Mouse (Mus musculus) neutrophil, adult 59 days (primary cell): Measurements from ENCODE around the gene Olfr767. TPM values are rescaled to one million over a fixed set of nuclear protein-coding genes. Genes with fewer than 3 reads are reported as not detected.

Experiments
- total RNA-seq, 2 experiments: library from RNA; stranded (reverse); gene quantifications; 1 replicate in 1 of 2; 2 replicates in 1 of 2; pipeline ENCODE4 v1.2.4; 2023

Gene Olfr767
- not detected for total RNA-seq

GRCm38 (mm10) chr10:129082810-129083209 lies at the start of gene Olfr767:
Gene Olfr767 (minus strand): TSS chr10:129082910.

GRCm38 (mm10) chr10:129117761-129118160 lies 35.1 kb upstream of the Olfr767 start, which contains the start of gene Olfr769:
Gene Olfr769 (minus strand): TSS chr10:129117861.

GRCm38 (mm10) chr10:129099275-129099674 lies 16.6 kb upstream of the Olfr767 start, which contains the start of gene Olfr768:
Gene Olfr768 (minus strand): TSS chr10:129099375.

GRCm38 (mm10) chr10:129068877-129069276 lies 13.8 kb downstream of the Olfr767 start, which contains the start of gene Olfr766-ps1:
Gene Olfr766-ps1 (minus strand): TSS chr10:129068977.

GRCm38 (mm10) chr10:129049898-129050297 lies 32.8 kb downstream of the Olfr767 start, which contains the start of gene Olfr765:
Gene Olfr765 (minus strand): TSS chr10:129049998.

GRCm38 (mm10) chr10:129039796-129040195 lies 42.9 kb downstream of the Olfr767 start, which contains the start of gene Olfr764-ps1:
Gene Olfr764-ps1 (minus strand): TSS chr10:129039896.

Other genes starting within 250 kb of the Olfr767 start
- gene Gdf11, start 191.2 kb downstream of the Olfr767 start, total RNA-seq = under 1 TPM; 0.15 to 0.20 TPM
- gene Cd63, start 181.9 kb downstream of the Olfr767 start, total RNA-seq = 100 to 1,000 TPM; 129 to 165 TPM
- gene Rdh5, start 160.0 kb downstream of the Olfr767 start, total RNA-seq = 1 to 10 TPM; 5.5 to 6.2 TPM
- gene Bloc1s1, start 158.9 kb downstream of the Olfr767 start, total RNA-seq = 100 to 1,000 TPM; 100 to 105 TPM
- under 1 TPM; 0.13 to 0.42 TPM for gene Itga7, start 149.1 kb downstream of the Olfr767 start, total RNA-seq
- gene Mettl7b, start 121.9 kb downstream of the Olfr767 start, total RNA-seq = not detected
- gene Olfr9, start 93.5 kb downstream of the Olfr767 start, total RNA-seq = not detected
- gene Olfr763, start 72.1 kb downstream of the Olfr767 start, total RNA-seq = not detected
- not detected for gene Olfr764-ps1, start 43.0 kb downstream of the Olfr767 start, total RNA-seq
- gene Olfr765, start 32.9 kb downstream of the Olfr767 start, total RNA-seq = not detected
- gene Olfr766-ps1, start 13.9 kb downstream of the Olfr767 start, total RNA-seq = not detected
- not detected for gene Olfr768, start 16.5 kb upstream of the Olfr767 start, total RNA-seq
- gene Olfr769, start 35.0 kb upstream of the Olfr767 start, total RNA-seq = not detected
- gene Olfr770, start 56.1 kb upstream of the Olfr767 start, total RNA-seq = not detected
- gene Olfr771, start 81.8 kb upstream of the Olfr767 start, total RNA-seq = not detected
- gene Olfr772, start 95.0 kb upstream of the Olfr767 start, total RNA-seq = not detected
- not detected for gene Olfr773, start 104.5 kb upstream of the Olfr767 start, total RNA-seq
- gene Olfr774, start 153.3 kb upstream of the Olfr767 start, total RNA-seq = not detected
- not detected for gene Olfr775, start 165.5 kb upstream of the Olfr767 start, total RNA-seq
- gene Olfr776, start 176.2 kb upstream of the Olfr767 start, total RNA-seq = not detected
- gene Olfr777, start 188.6 kb upstream of the Olfr767 start, total RNA-seq = not detected
- gene Olfr780, start 235.2 kb upstream of the Olfr767 start, total RNA-seq = not detected
- not detected for gene Olfr781, start 245.9 kb upstream of the Olfr767 start, total RNA-seq